8 mouse cellular contexts compared by ENCODE assay signal in genomic region chr16:50431011-50431981, GRCm38 (mm10). TPM values are rescaled to one million over a fixed set of nuclear protein-coding genes. Genes with fewer than 3 reads are reported as not detected.
A peak's percentile ranks its signal among the peaks of the same experiment; 100 is the strongest.
DNase-seq lines count a peak whose midpoint lies in the region; ATAC-seq lines count a peak whose summit lies in the region.

No protein-coding gene starts in this region.

- under 1% methylated on average over 70 of the region's 72 CpGs for WGBS in hindbrain, embryonic 16.5 days

- no peaks in the 10 kb centered on the region for H3K36me3 ChIP-seq in hindbrain, embryonic 16.5 days (ENCODE audit: control insufficient read depth, insufficient read depth, low read length)

- H3K4me1 ChIP-seq in hindbrain, embryonic 16.5 days (ENCODE audit: control insufficient read depth, insufficient read depth, low read depth, low read length) = peaks cover 3% of the 10 kb centered on the region

- peak overlapping the region; percentile 83 for H3K4me3 ChIP-seq in hindbrain, embryonic 16.5 days (ENCODE audit: low read length)

- H3K27me3 ChIP-seq in hindbrain, embryonic 16.5 days (replicated peaks; ENCODE audit: control insufficient read depth, insufficient read depth, low read length) = no peaks in the 10 kb centered on the region

- DNase-seq in ZHBTc4 (ENCODE audit: low read depth, low spot score) = peak; percentile 61
- DNase-seq in cerebellum, postnatal 10 days = peak; percentile 67 to 69
- DNase-seq in gastrocnemius, adult 18-20 months (ENCODE audit: low spot score) = peak; percentile 18
- peak; percentile 50 to 64 for DNase-seq in left cerebral cortex, postnatal 36 days (ENCODE audit: low spot score in 2 of 2)
- peak; percentile 58 for DNase-seq in right cerebral cortex, postnatal 25 days
- peak; percentile 88 for DNase-seq in yolk sac, embryonic 10.5 days (ENCODE audit: low spot score)

- intact Hi-C loops in left cerebral cortex, postnatal 36 days (cut with DNase I) = loop anchor here (5.0 kb wide), 2 partner anchors 306 to 574 kb away; no protein-coding TSS in a partner anchor

- peak overlapping the region; percentile 96 for H3K27ac ChIP-seq in hindbrain, embryonic 16.5 days (ENCODE audit: low read depth, low read length)

- H3K4me2 ChIP-seq in hindbrain, embryonic 16.5 days (ENCODE audit: low read length) = peak overlapping the region; percentile 95

- H3K9me3 ChIP-seq in hindbrain, embryonic 16.5 days (ENCODE audit: control insufficient read depth, low read length) = no peaks in the 10 kb centered on the region

- ATAC-seq in hindbrain, embryonic 16.5 days = peak; percentile 59
- ATAC-seq in megakaryocyte-erythroid progenitor cell, adult 5-6 weeks (replicated peaks; ENCODE audit: low FRiP score, low TSS enrichment, poor library complexity, severe bottlenecking) = 0 out of 2 replicates have a peak, but pooled peaks have one; percentile 19

- H3K9ac ChIP-seq in hindbrain, embryonic 16.5 days (ENCODE audit: low read depth, low read length) = peak overlapping the region; percentile 89

RNA-seq across cellular contexts. Expression of gene Bbx, which starts 0.9 kb away (rescaled TPM):
- total RNA-seq in gastrocnemius, adult 18-20 months (2021) = 1 to 10 TPM; 7.8 to 9.4 TPM
- 20.2 and 20.3 TPM in 2 replicates for polyA plus RNA-seq in hindbrain, embryonic 16.5 days (2015; fragmentation: Nextera tagmentation; extraction: Ambion mirVana)
- 10 to 100 TPM; 18.6 to 22.9 TPM for total RNA-seq in left cerebral cortex, postnatal 36 days (2021)
- 9.6 and 10.6 TPM in 2 replicates for total RNA-seq in megakaryocyte-erythroid progenitor cell, adult 5-6 weeks (2014; fragmentation: Nextera tagmentation)
- total RNA-seq in megakaryocyte-erythroid progenitor cell, adult 5-6 weeks (2017) = 19.1 and 19.5 TPM in 2 replicates

Comparison
In these comparisons a context has a peak if more than half of its experiments do, and no peak if none do; other contexts are left out.
1. Peak in every context shown above with its lines: DNase-seq, ATAC-seq, H3K4me3 ChIP-seq and H3K27ac ChIP-seq.
2. DNase-seq: peak in every context shown above with its lines; median percentile 88 in yolk sac, embryonic 10.5 days; 68 in cerebellum, postnatal 10 days; 61 in ZHBTc4; 58 in right cerebral cortex, postnatal 25 days; 57 in left cerebral cortex, postnatal 36 days; 18 in gastrocnemius, adult 18-20 months.